Comparison of ENCODE assay signal across 14 mouse cellular contexts in genomic region chr10:126812243-126812755, GRCm38 (mm10).
DNase-seq lines count a peak whose midpoint lies in the region; ATAC-seq lines count a peak whose summit lies in the region.
"Had no signal": no experiment of that assay in that cellular context is flagged by ENCODE, and none has a peak within 500 bp of the region (broad histone marks: within the 10 kb centered on the region; RNA-seq: fewer than 3 reads in every experiment).

No protein-coding gene starts in this region.

- no peak for ATAC-seq in forebrain, embryonic 11.5 days (replicated peaks; ENCODE audit: low FRiP score)
- ATAC-seq in hindbrain, embryonic 11.5 days (ENCODE audit: low FRiP score), result peak; percentile 45; the same call in 1 of the 2 replicates
- ATAC-seq in hindbrain, embryonic 12.5 days (ENCODE audit: low FRiP score), result no peak
- 0 out of 2 replicates have a peak, but pooled peaks have one; percentile 34 for ATAC-seq in midbrain, embryonic 12.5 days (ENCODE audit: low FRiP score, low read depth)
- no peak for ATAC-seq in midbrain, embryonic 11.5 days (ENCODE audit: low FRiP score)
- ATAC-seq: forebrain, postnatal 0 days had no signal

- no peak overlapping the region for H3K4me2 ChIP-seq in forebrain, embryonic 11.5 days (ENCODE audit: low read depth, low read length, severe bottlenecking)
- H3K4me2 ChIP-seq in hindbrain, embryonic 11.5 days (replicated peaks; ENCODE audit: low read depth, low read length), result no peak overlapping the region
- no peak overlapping the region for H3K4me2 ChIP-seq in hindbrain, embryonic 12.5 days (replicated peaks)
- no peak overlapping the region for H3K4me2 ChIP-seq in midbrain, embryonic 12.5 days (replicated peaks)
- H3K4me2 ChIP-seq in midbrain, embryonic 11.5 days, result no peak overlapping the region

- no peak overlapping the region for H3K27ac ChIP-seq in forebrain, embryonic 11.5 days (ENCODE audit: low read depth, low read length)
- H3K27ac ChIP-seq in forebrain, embryonic 10.5 days, result no peak overlapping the region
- no peak overlapping the region for H3K27ac ChIP-seq in hindbrain, embryonic 11.5 days (ENCODE audit: low read depth, low read length)
- no peak overlapping the region for H3K27ac ChIP-seq in hindbrain, embryonic 12.5 days
- H3K27ac ChIP-seq in midbrain, embryonic 12.5 days (replicated peaks), result no peak overlapping the region
- H3K27ac ChIP-seq in midbrain, embryonic 11.5 days (ENCODE audit: low read depth, low read length), result no peak overlapping the region
- H3K27ac ChIP-seq: midbrain, embryonic 10.5 days had no signal

- no peaks in the 10 kb centered on the region for H3K4me1 ChIP-seq in forebrain, embryonic 11.5 days (replicated peaks; ENCODE audit: control insufficient read depth, insufficient read depth, low read length)
- peaks cover 7% of the 10 kb centered on the region for H3K4me1 ChIP-seq in forebrain, embryonic 10.5 days
- no peaks in the 10 kb centered on the region for H3K4me1 ChIP-seq in hindbrain, embryonic 11.5 days (replicated peaks; ENCODE audit: control insufficient read depth, insufficient read depth, low read length)
- H3K4me1 ChIP-seq in hindbrain, embryonic 12.5 days, result 0 out of 2 replicates have a peak, but pooled peaks cover 3% of the 10 kb centered on the region
- 0 out of 2 replicates have a peak, but pooled peaks cover 2% of the 10 kb centered on the region for H3K4me1 ChIP-seq in midbrain, embryonic 12.5 days
- peaks cover 4% of the 10 kb centered on the region; the same call in 1 of the 2 replicates for H3K4me1 ChIP-seq in midbrain, embryonic 11.5 days (ENCODE audit: control insufficient read depth, insufficient read depth, low read length)

- H3K4me3 ChIP-seq in forebrain, embryonic 11.5 days (ENCODE audit: low read depth, low read length), result no peak overlapping the region
- no peak overlapping the region for H3K4me3 ChIP-seq in forebrain, embryonic 10.5 days
- no peak overlapping the region for H3K4me3 ChIP-seq in hindbrain, embryonic 11.5 days (ENCODE audit: low read depth, low read length)
- no peak overlapping the region for H3K4me3 ChIP-seq in hindbrain, embryonic 12.5 days
- no peak overlapping the region for H3K4me3 ChIP-seq in midbrain, embryonic 12.5 days
- H3K4me3 ChIP-seq in midbrain, embryonic 11.5 days (ENCODE audit: low read depth, low read length), result no peak overlapping the region
- H3K4me3 ChIP-seq: midbrain, embryonic 10.5 days had no signal

- peak; percentile 46 for DNase-seq in forebrain, embryonic 11.5 days (ENCODE audit: low spot score)
- DNase-seq in forebrain, embryonic 10.5 days (ENCODE audit: extremely low spot score, low spot score), result no peak
- DNase-seq in hindbrain, embryonic 11.5 days (ENCODE audit: low spot score), result no peak
- no peak for DNase-seq in midbrain, embryonic 11.5 days (ENCODE audit: low spot score, missing footprints)
- peak; percentile 6 for DNase-seq in lung, postnatal 10 days
- no peak for DNase-seq in urinary bladder, postnatal 14 days (ENCODE audit: low spot score)
- DNase-seq: cerebellum, adult 11 months; forebrain, postnatal 0 days; gastrocnemius, postnatal 10 days; kidney, postnatal 10 days; spleen, adult 18-20 months had no signal

- 83% methylated on average over 7 of the region's 7 CpGs for WGBS in forebrain, embryonic 11.5 days
- 89% methylated on average over 7 of the region's 7 CpGs for WGBS in forebrain, embryonic 10.5 days
- 75% methylated on average over 7 of the region's 7 CpGs for WGBS in hindbrain, embryonic 11.5 days
- WGBS in hindbrain, embryonic 12.5 days, result 76% methylated on average over 7 of the region's 7 CpGs
- WGBS in midbrain, embryonic 12.5 days, result 82% methylated on average over 7 of the region's 7 CpGs
- 86% methylated on average over 7 of the region's 7 CpGs for WGBS in midbrain, embryonic 11.5 days

- no peaks in the 10 kb centered on the region for H3K27me3 ChIP-seq in forebrain, embryonic 11.5 days (ENCODE audit: control insufficient read depth, insufficient read depth, low read length)
- H3K27me3 ChIP-seq in forebrain, embryonic 10.5 days (ENCODE audit: poor library complexity, severe bottlenecking), result no peaks in the 10 kb centered on the region
- H3K27me3 ChIP-seq in hindbrain, embryonic 11.5 days (ENCODE audit: control insufficient read depth, insufficient read depth, low read length), result no peaks in the 10 kb centered on the region
- no peaks in the 10 kb centered on the region for H3K27me3 ChIP-seq in hindbrain, embryonic 12.5 days
- no peaks in the 10 kb centered on the region for H3K27me3 ChIP-seq in midbrain, embryonic 12.5 days
- H3K27me3 ChIP-seq in midbrain, embryonic 11.5 days (ENCODE audit: control insufficient read depth, insufficient read depth, low read length), result no peaks in the 10 kb centered on the region

- no peaks in the 10 kb centered on the region for H3K36me3 ChIP-seq in forebrain, embryonic 11.5 days (ENCODE audit: control insufficient read depth, insufficient read depth, low read length)
- no peaks in the 10 kb centered on the region for H3K36me3 ChIP-seq in forebrain, embryonic 10.5 days (replicated peaks)
- no peaks in the 10 kb centered on the region for H3K36me3 ChIP-seq in hindbrain, embryonic 11.5 days (ENCODE audit: control insufficient read depth, insufficient read depth, low read length)
- no peaks in the 10 kb centered on the region for H3K36me3 ChIP-seq in hindbrain, embryonic 12.5 days
- no peaks in the 10 kb centered on the region for H3K36me3 ChIP-seq in midbrain, embryonic 12.5 days
- H3K36me3 ChIP-seq in midbrain, embryonic 11.5 days (ENCODE audit: control insufficient read depth, insufficient read depth, low read length), result no peaks in the 10 kb centered on the region
- H3K36me3 ChIP-seq: midbrain, embryonic 10.5 days had no signal

- no peaks in the 10 kb centered on the region for H3K9me3 ChIP-seq in forebrain, embryonic 11.5 days (ENCODE audit: control insufficient read depth, low read length)
- no peaks in the 10 kb centered on the region for H3K9me3 ChIP-seq in forebrain, embryonic 10.5 days
- no peaks in the 10 kb centered on the region for H3K9me3 ChIP-seq in hindbrain, embryonic 11.5 days (ENCODE audit: control insufficient read depth, low read length)
- no peaks in the 10 kb centered on the region for H3K9me3 ChIP-seq in hindbrain, embryonic 12.5 days (replicated peaks)
- no peaks in the 10 kb centered on the region for H3K9me3 ChIP-seq in midbrain, embryonic 12.5 days
- H3K9me3 ChIP-seq in midbrain, embryonic 11.5 days (ENCODE audit: control insufficient read depth, low read length), result no peaks in the 10 kb centered on the region
- H3K9me3 ChIP-seq: midbrain, embryonic 10.5 days had no signal

- H3K9ac ChIP-seq in forebrain, embryonic 11.5 days (ENCODE audit: low read length), result no peak overlapping the region
- H3K9ac ChIP-seq in hindbrain, embryonic 11.5 days (ENCODE audit: low read depth, low read length), result no peak overlapping the region
- no peak overlapping the region for H3K9ac ChIP-seq in hindbrain, embryonic 12.5 days
- no peak overlapping the region for H3K9ac ChIP-seq in midbrain, embryonic 12.5 days (replicated peaks)
- no peak overlapping the region for H3K9ac ChIP-seq in midbrain, embryonic 11.5 days (ENCODE audit: low read length)
- H3K9ac ChIP-seq: forebrain, postnatal 0 days had no signal

Comparison
In these comparisons a context has a peak if more than half of its experiments do, and no peak if none do; other contexts are left out.
1. ATAC-seq: peak in hindbrain, embryonic 11.5 days (single experiment) and midbrain, embryonic 12.5 days (single experiment); none in forebrain, embryonic 11.5 days (single experiment), hindbrain, embryonic 12.5 days (single experiment) and midbrain, embryonic 11.5 days (single experiment).
2. DNase-seq: peak in forebrain, embryonic 11.5 days (single experiment) and lung, postnatal 10 days (single experiment); none in forebrain, embryonic 10.5 days (single experiment), hindbrain, embryonic 11.5 days (single experiment), midbrain, embryonic 11.5 days (single experiment) and urinary bladder, postnatal 14 days (single experiment).